In the genomic region with DNA sequence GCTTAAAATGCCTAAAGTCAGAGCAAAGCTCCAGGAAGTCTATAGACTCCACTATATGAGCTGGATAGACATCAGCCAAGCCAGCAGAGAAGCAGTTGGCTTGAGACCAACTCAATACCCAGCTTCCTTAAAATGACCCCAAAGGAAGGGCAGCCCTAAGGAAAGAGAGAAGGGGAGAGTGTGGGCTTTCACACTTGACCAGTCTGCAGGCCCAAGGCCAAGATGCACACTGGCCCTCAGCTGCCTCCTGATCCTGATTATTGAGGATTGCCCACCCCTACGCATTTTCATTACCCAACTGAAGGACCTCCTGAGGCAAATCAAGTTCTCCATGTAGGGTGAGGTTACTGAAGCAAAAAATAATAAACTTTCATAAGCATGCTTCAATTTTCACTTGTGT, we compare ENCODE assay signal across 26 mouse cellular contexts.
DNase-seq lines count a peak whose midpoint lies in the region; ATAC-seq and TF ChIP-seq lines count a peak whose summit lies in the region.
"Had no signal": no experiment of that assay in that cellular context is flagged by ENCODE, and none has a peak within 500 bp of the region (broad histone marks: within the 10 kb centered on the region; RNA-seq: fewer than 3 reads in every experiment).

No protein-coding gene starts in this region.

- H3K27me3 ChIP-seq in kidney, postnatal 0 days (ENCODE audit: insufficient read depth, low read length), result no peaks in the 10 kb centered on the region
- H3K27me3 ChIP-seq in limb, embryonic 14.5 days (ENCODE audit: control insufficient read depth, insufficient read depth, low read length), result no peaks in the 10 kb centered on the region
- no peaks in the 10 kb centered on the region for H3K27me3 ChIP-seq in forebrain, embryonic 10.5 days (ENCODE audit: poor library complexity, severe bottlenecking)
- H3K27me3 ChIP-seq: hindbrain, embryonic 13.5 days; liver, embryonic 13.5 days; megakaryocyte, embryonic 14.5 days; midbrain, embryonic 13.5 days; neural tube, embryonic 13.5 days had no signal

- H3K9ac ChIP-seq in kidney, postnatal 0 days (ENCODE audit: low read depth, low read length), result no peak overlapping the region
- H3K9ac ChIP-seq in limb, embryonic 14.5 days (ENCODE audit: low read depth, low read length, severe bottlenecking), result no peak overlapping the region
- H3K9ac ChIP-seq: forebrain, postnatal 0 days; hindbrain, embryonic 13.5 days; liver, embryonic 13.5 days; midbrain, embryonic 13.5 days; neural tube, embryonic 13.5 days had no signal

- H3K36me3 ChIP-seq in kidney, postnatal 0 days (ENCODE audit: insufficient read depth, low read length), result no peaks in the 10 kb centered on the region
- no peaks in the 10 kb centered on the region for H3K36me3 ChIP-seq in limb, embryonic 14.5 days (ENCODE audit: control insufficient read depth, insufficient read depth, low read length)
- H3K36me3 ChIP-seq in forebrain, embryonic 10.5 days (replicated peaks), result no peaks in the 10 kb centered on the region
- H3K36me3 ChIP-seq: G1E; hindbrain, embryonic 13.5 days; liver, embryonic 13.5 days; midbrain, embryonic 13.5 days; neural tube, embryonic 13.5 days had no signal

- H3K4me3 ChIP-seq in kidney, postnatal 0 days (replicated peaks; ENCODE audit: low read depth, low read length), result no peak overlapping the region
- no peak overlapping the region for H3K4me3 ChIP-seq in limb, embryonic 14.5 days (replicated peaks; ENCODE audit: low read length)
- H3K4me3 ChIP-seq in forebrain, embryonic 10.5 days, result no peak overlapping the region
- H3K4me3 ChIP-seq: heart, adult 2 months; hindbrain, embryonic 13.5 days; left cerebral cortex, adult 2 months; liver, embryonic 13.5 days; megakaryocyte, embryonic 14.5 days; midbrain, embryonic 13.5 days; myocyte; neural tube, embryonic 13.5 days had no signal

- peak; percentile 54 for DNase-seq in left cerebral cortex, postnatal 4 days
- DNase-seq in left cerebral cortex, postnatal 14 days (ENCODE audit: low spot score in 2 of 2), result no peak
- DNase-seq in kidney, adult 9 months, result peak; percentile 33
- peak; percentile 52 for DNase-seq in kidney, postnatal 0 days (ENCODE audit: low spot score)
- peak; percentile 42 for DNase-seq in limb, embryonic 14.5 days (ENCODE audit: low spot score)
- DNase-seq in forebrain, embryonic 10.5 days (ENCODE audit: extremely low spot score, low spot score), result no peak
- DNase-seq in MN1 (ENCODE audit: low spot score), result no peak
- DNase-seq: adrenal gland, postnatal 14 days; B cell, adult 2 months; cerebellum, adult 9-11 months; forebrain, postnatal 0 days; gastrocnemius, postnatal 14 days; heart, adult 2 months; liver, embryonic 13.5 days; lung, adult 2 months; lung, postnatal 14 days; thymus, adult 18-20 months; thymus, postnatal 36 days had no signal

- no peaks in the 10 kb centered on the region for H3K4me1 ChIP-seq in kidney, postnatal 0 days (replicated peaks; ENCODE audit: insufficient read depth, low read length)
- 0 out of 2 replicates have a peak, but pooled peaks cover 3% of the 10 kb centered on the region for H3K4me1 ChIP-seq in limb, embryonic 14.5 days (ENCODE audit: control insufficient read depth, insufficient read depth, low read length)
- H3K4me1 ChIP-seq in forebrain, embryonic 10.5 days, result 0 out of 2 replicates have a peak, but pooled peaks cover 6% of the 10 kb centered on the region
- H3K4me1 ChIP-seq: hindbrain, embryonic 13.5 days; liver, embryonic 13.5 days; megakaryocyte, embryonic 14.5 days; midbrain, embryonic 13.5 days; neural tube, embryonic 13.5 days had no signal

- intact Hi-C loops in left cerebral cortex, postnatal 4 days (cut with DNase I), result no loop called here
- intact Hi-C loops in left cerebral cortex, postnatal 14 days (cut with DNase I), result no loop called here

- H3K9me3 ChIP-seq in kidney, postnatal 0 days (replicated peaks; ENCODE audit: low read length), result no peaks in the 10 kb centered on the region
- no peaks in the 10 kb centered on the region for H3K9me3 ChIP-seq in limb, embryonic 14.5 days (ENCODE audit: control insufficient read depth, low read length)
- H3K9me3 ChIP-seq in forebrain, embryonic 10.5 days, result no peaks in the 10 kb centered on the region
- H3K9me3 ChIP-seq: G1E; hindbrain, embryonic 13.5 days; liver, embryonic 13.5 days; megakaryocyte, embryonic 14.5 days; midbrain, embryonic 13.5 days; neural tube, embryonic 13.5 days had no signal

- no peak for TF ChIP-seq CTCF in kidney, postnatal 0 days (IDR thresholded peaks at IDR 0.05; ENCODE audit: low read depth)

- 37% methylated on average over 1 of the region's 1 CpGs for WGBS in kidney, postnatal 0 days
- 23% methylated on average over 1 of the region's 1 CpGs for WGBS in limb, embryonic 14.5 days
- WGBS in forebrain, embryonic 10.5 days, result 82% methylated on average over 1 of the region's 1 CpGs

- TF ChIP-seq POLR2A in limb, embryonic 14.5 days (IDR thresholded peaks at IDR 0.05; ENCODE audit: borderline replicate concordance, extremely low read depth, insufficient read depth, insufficient read length), result no peak

- ATAC-seq in kidney, postnatal 0 days (replicated peaks; ENCODE audit: low FRiP score, low read depth), result no peak; the same call in 1 of the 2 replicates
- peak; percentile 44 for ATAC-seq in limb, embryonic 14.5 days (ENCODE audit: low FRiP score, low read depth)
- ATAC-seq: forebrain, postnatal 0 days; inflammation-experienced regulatory T-cells, adult 6 months; midbrain, embryonic 13.5 days had no signal

- no peak overlapping the region for H3K27ac ChIP-seq in kidney, postnatal 0 days
- H3K27ac ChIP-seq in limb, embryonic 14.5 days (replicated peaks; ENCODE audit: low read depth, low read length), result no peak overlapping the region
- no peak overlapping the region for H3K27ac ChIP-seq in forebrain, embryonic 10.5 days
- H3K27ac ChIP-seq: heart, adult 2 months; hindbrain, embryonic 13.5 days; left cerebral cortex, adult 2 months; liver, embryonic 13.5 days; midbrain, embryonic 13.5 days; neural tube, embryonic 13.5 days had no signal

- H3K4me2 ChIP-seq in kidney, postnatal 0 days (ENCODE audit: low read length), result no peak overlapping the region
- H3K4me2 ChIP-seq in limb, embryonic 14.5 days (replicated peaks; ENCODE audit: low read depth, low read length, severe bottlenecking), result no peak overlapping the region
- H3K4me2 ChIP-seq: hindbrain, embryonic 13.5 days; liver, embryonic 13.5 days; midbrain, embryonic 13.5 days; neural tube, embryonic 13.5 days had no signal

Comparison
In these comparisons a context has a peak if more than half of its experiments do, and no peak if none do; other contexts are left out.
1. DNase-seq: peak in left cerebral cortex, postnatal 4 days (single experiment), kidney, adult 9 months (single experiment), kidney, postnatal 0 days (single experiment) and limb, embryonic 14.5 days (single experiment); none in left cerebral cortex, postnatal 14 days (0 of 2), forebrain, embryonic 10.5 days (single experiment) and MN1 (single experiment).